In the genomic region with DNA sequence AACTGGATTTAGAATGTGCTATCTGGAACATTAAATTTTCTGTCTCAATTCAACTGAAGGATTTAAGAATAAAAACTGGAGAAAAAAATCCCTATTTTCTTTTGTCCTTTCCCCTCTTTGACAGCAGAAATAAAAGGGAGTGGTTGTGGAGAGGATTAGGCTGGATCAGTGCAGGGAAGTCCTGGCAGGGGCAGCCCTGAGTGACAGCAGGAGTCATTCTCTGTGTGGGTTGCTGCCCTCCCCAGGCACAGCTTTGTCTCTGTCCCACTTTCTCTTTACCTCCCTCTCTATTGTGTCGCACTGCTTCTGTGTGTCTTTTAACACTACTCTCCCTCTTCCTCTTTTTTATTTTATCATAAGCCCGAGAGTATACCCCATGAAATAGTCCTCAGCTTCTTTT, we compare ENCODE assay signal across 18 mouse cellular contexts.
DNase-seq lines count a peak whose midpoint lies in the region; ATAC-seq and TF ChIP-seq lines count a peak whose summit lies in the region.
"Had no signal": no experiment of that assay in that cellular context is flagged by ENCODE, and none has a peak within 500 bp of the region (broad histone marks: within the 10 kb centered on the region; RNA-seq: fewer than 3 reads in every experiment).

No protein-coding gene starts in this region.

- WGBS in forebrain, embryonic 10.5 days = 16% methylated on average over 2 of the region's 2 CpGs
- 7% methylated on average over 2 of the region's 2 CpGs for WGBS in forebrain, embryonic 16.5 days
- WGBS in forebrain, embryonic 14.5 days = 0% methylated on average over 2 of the region's 2 CpGs
- 14% methylated on average over 2 of the region's 2 CpGs for WGBS in midbrain, embryonic 16.5 days

- 0 out of 2 replicates have a peak, but pooled peaks cover 7% of the 10 kb centered on the region for H3K9me3 ChIP-seq in forebrain, embryonic 10.5 days
- no peaks in the 10 kb centered on the region for H3K9me3 ChIP-seq in forebrain, embryonic 16.5 days (ENCODE audit: control insufficient read depth, low read length)
- H3K9me3 ChIP-seq in forebrain, embryonic 14.5 days (replicated peaks; ENCODE audit: control insufficient read depth, low read length) = 0 out of 2 replicates have a peak, but pooled peaks cover 2% of the 10 kb centered on the region
- no peaks in the 10 kb centered on the region for H3K9me3 ChIP-seq in midbrain, embryonic 16.5 days (replicated peaks; ENCODE audit: control insufficient read depth, low read length, poor library complexity, severe bottlenecking)
- H3K9me3 ChIP-seq: embryonic facial prominence, embryonic 13.5 days; heart, embryonic 12.5 days; hindbrain, embryonic 13.5 days; kidney, embryonic 15.5 days; limb, embryonic 13.5 days had no signal

- no peak overlapping the region for H3K4me3 ChIP-seq in forebrain, embryonic 10.5 days
- H3K4me3 ChIP-seq in forebrain, embryonic 16.5 days (replicated peaks; ENCODE audit: low read length) = no peak overlapping the region
- H3K4me3 ChIP-seq in forebrain, embryonic 14.5 days (ENCODE audit: low read depth, low read length) = no peak overlapping the region
- H3K4me3 ChIP-seq in midbrain, embryonic 16.5 days (ENCODE audit: low read depth, low read length) = no peak overlapping the region
- H3K4me3 ChIP-seq: embryonic facial prominence, embryonic 13.5 days; heart, embryonic 12.5 days; hindbrain, embryonic 13.5 days; kidney, embryonic 15.5 days; limb, embryonic 13.5 days had no signal

- no peak for ATAC-seq in forebrain, embryonic 16.5 days
- ATAC-seq in forebrain, embryonic 14.5 days = peak; percentile 60; the same call in 1 of the 2 replicates
- ATAC-seq in midbrain, embryonic 16.5 days = peak; percentile 83; the same call in 1 of the 2 replicates
- ATAC-seq: intestine, embryonic 16.5 days had no signal

- H3K4me2 ChIP-seq in forebrain, embryonic 16.5 days (ENCODE audit: low read length) = no peak overlapping the region
- H3K4me2 ChIP-seq in forebrain, embryonic 14.5 days (ENCODE audit: low read length) = no peak overlapping the region
- H3K4me2 ChIP-seq in midbrain, embryonic 16.5 days (ENCODE audit: low read length) = no peak overlapping the region
- H3K4me2 ChIP-seq: embryonic facial prominence, embryonic 13.5 days; heart, embryonic 12.5 days; hindbrain, embryonic 13.5 days; kidney, embryonic 15.5 days; limb, embryonic 13.5 days had no signal

- H3K9ac ChIP-seq in forebrain, embryonic 16.5 days (replicated peaks; ENCODE audit: low read depth, low read length) = no peak overlapping the region
- no peak overlapping the region for H3K9ac ChIP-seq in forebrain, embryonic 14.5 days (ENCODE audit: low read length)
- H3K9ac ChIP-seq in midbrain, embryonic 16.5 days (ENCODE audit: low read depth, low read length) = no peak overlapping the region
- H3K9ac ChIP-seq: embryonic facial prominence, embryonic 13.5 days; heart, embryonic 12.5 days; hindbrain, embryonic 13.5 days; kidney, embryonic 15.5 days; limb, embryonic 13.5 days; liver, embryonic 14.5 days had no signal

- no peaks in the 10 kb centered on the region for H3K36me3 ChIP-seq in forebrain, embryonic 10.5 days (replicated peaks)
- H3K36me3 ChIP-seq in forebrain, embryonic 16.5 days (ENCODE audit: control insufficient read depth, insufficient read depth) = no peaks in the 10 kb centered on the region
- H3K36me3 ChIP-seq in forebrain, embryonic 14.5 days (ENCODE audit: control insufficient read depth, insufficient read depth, low read length) = no peaks in the 10 kb centered on the region
- no peaks in the 10 kb centered on the region for H3K36me3 ChIP-seq in midbrain, embryonic 16.5 days (ENCODE audit: control insufficient read depth, insufficient read depth, low read length)
- H3K36me3 ChIP-seq: embryonic facial prominence, embryonic 13.5 days; heart, embryonic 12.5 days; hindbrain, embryonic 13.5 days; kidney, embryonic 15.5 days; limb, embryonic 13.5 days had no signal

- TF ChIP-seq POLR2A in brain, embryonic 14.5 days (IDR thresholded peaks at IDR 0.05; ENCODE audit: borderline replicate concordance, extremely low read depth, insufficient read depth, insufficient read length, poor library complexity, severe bottlenecking) = no peak

- peaks cover 20% of the 10 kb centered on the region for H3K4me1 ChIP-seq in forebrain, embryonic 10.5 days
- no peaks in the 10 kb centered on the region for H3K4me1 ChIP-seq in forebrain, embryonic 16.5 days (replicated peaks; ENCODE audit: control insufficient read depth, insufficient read depth, low read length)
- H3K4me1 ChIP-seq in forebrain, embryonic 14.5 days (ENCODE audit: control insufficient read depth, insufficient read depth, low read length) = no peaks in the 10 kb centered on the region
- H3K4me1 ChIP-seq in midbrain, embryonic 16.5 days (ENCODE audit: control insufficient read depth, insufficient read depth, low read length) = peaks cover 6% of the 10 kb centered on the region; the same call in 1 of the 2 replicates
- H3K4me1 ChIP-seq: embryonic facial prominence, embryonic 13.5 days; heart, embryonic 12.5 days; hindbrain, embryonic 13.5 days; kidney, embryonic 15.5 days; limb, embryonic 13.5 days had no signal

- H3K27me3 ChIP-seq in forebrain, embryonic 10.5 days (ENCODE audit: poor library complexity, severe bottlenecking) = no peaks in the 10 kb centered on the region
- H3K27me3 ChIP-seq in forebrain, embryonic 16.5 days (replicated peaks; ENCODE audit: control insufficient read depth, insufficient read depth, low read length) = no peaks in the 10 kb centered on the region
- H3K27me3 ChIP-seq in forebrain, embryonic 14.5 days (replicated peaks; ENCODE audit: control insufficient read depth, insufficient read depth, low read length) = no peaks in the 10 kb centered on the region
- no peaks in the 10 kb centered on the region for H3K27me3 ChIP-seq in midbrain, embryonic 16.5 days (ENCODE audit: control insufficient read depth, insufficient read depth, low read depth, low read length)
- H3K27me3 ChIP-seq: embryonic facial prominence, embryonic 13.5 days; heart, embryonic 12.5 days; hindbrain, embryonic 13.5 days; kidney, embryonic 15.5 days; limb, embryonic 13.5 days had no signal

- 0 out of 2 replicates have a peak overlapping the region, but pooled peaks have one; percentile 72 for H3K27ac ChIP-seq in forebrain, embryonic 10.5 days
- no peak overlapping the region for H3K27ac ChIP-seq in forebrain, embryonic 16.5 days (ENCODE audit: low read length)
- no peak overlapping the region for H3K27ac ChIP-seq in forebrain, embryonic 14.5 days (ENCODE audit: low read depth, low read length)
- no peak overlapping the region for H3K27ac ChIP-seq in midbrain, embryonic 16.5 days (ENCODE audit: low read length)
- H3K27ac ChIP-seq: embryonic facial prominence, embryonic 13.5 days; hindbrain, embryonic 13.5 days; kidney, embryonic 15.5 days; limb, embryonic 13.5 days; liver, embryonic 14.5 days; stomach, postnatal 0 days had no signal

- DNase-seq in forebrain, embryonic 10.5 days (ENCODE audit: extremely low spot score, low spot score) = peak; percentile 23
- peak; percentile 62 for DNase-seq in brain, embryonic 14.5 days (ENCODE audit: low read depth)
- DNase-seq in forebrain, embryonic 14.5 days (ENCODE audit: low spot score) = peak; percentile 26
- no peak for DNase-seq in heart, adult 11 months
- no peak for DNase-seq in frontal cortex, postnatal 36 days (ENCODE audit: low spot score in 2 of 2)
- DNase-seq: adrenal gland, adult 2 months; heart, postnatal 14 days; right cerebral cortex, adult 18-20 months had no signal

- TF ChIP-seq CTCF in brain, embryonic 14.5 days (IDR thresholded peaks at IDR 0.05; ENCODE audit: borderline replicate concordance, extremely low read depth, insufficient read depth, insufficient read length) = no peak

Comparison
In these comparisons a context has a peak if more than half of its experiments do, and no peak if none do; other contexts are left out.
1. DNase-seq: peak in forebrain, embryonic 10.5 days (single experiment), brain, embryonic 14.5 days (single experiment) and forebrain, embryonic 14.5 days (single experiment); none in heart, adult 11 months (single experiment) and frontal cortex, postnatal 36 days (0 of 2).